Mouse (Mus musculus): ENCODE measurements around the gene Rnh1.

Gene Rnh1

DNA sequence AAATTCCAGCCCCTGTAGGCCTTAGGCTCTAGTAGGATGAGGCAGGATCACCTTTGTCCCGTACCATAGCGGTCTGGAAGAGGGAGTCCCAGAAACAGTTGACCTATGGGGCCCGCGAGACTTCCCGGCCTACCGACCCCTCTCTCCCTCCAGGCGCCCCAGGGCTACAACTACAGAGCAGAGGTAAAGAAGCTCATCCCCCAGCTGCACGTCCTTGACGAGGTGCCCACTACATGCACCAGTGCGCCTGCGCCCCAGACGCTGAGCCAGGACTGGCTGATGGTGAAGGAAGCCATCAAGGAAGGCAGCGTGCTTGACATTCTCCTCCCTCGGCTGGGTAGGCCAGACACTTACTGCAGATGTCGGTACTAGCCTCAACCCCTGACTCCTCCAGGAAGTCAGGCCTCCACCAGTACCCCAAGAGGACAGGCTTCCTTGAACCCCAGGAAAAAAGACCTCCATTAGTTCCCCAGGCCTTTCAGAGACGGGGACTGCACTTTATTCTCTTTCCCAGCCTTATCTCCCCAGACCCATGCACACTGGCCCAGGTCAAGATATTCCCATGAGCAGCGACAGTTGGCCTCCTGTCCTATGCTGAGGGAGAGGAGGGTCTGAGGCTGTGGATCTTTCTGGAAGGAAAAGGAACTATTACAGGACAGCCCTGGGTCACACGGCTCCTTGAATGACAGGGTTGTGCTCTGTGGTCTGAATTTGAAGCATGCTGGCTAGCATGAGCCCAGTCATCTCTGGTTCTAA, 33.7 kb upstream of the Rnh1 start:
- in situ Hi-C loops (cut with MboI, MseI), result no loop called here

DNA sequence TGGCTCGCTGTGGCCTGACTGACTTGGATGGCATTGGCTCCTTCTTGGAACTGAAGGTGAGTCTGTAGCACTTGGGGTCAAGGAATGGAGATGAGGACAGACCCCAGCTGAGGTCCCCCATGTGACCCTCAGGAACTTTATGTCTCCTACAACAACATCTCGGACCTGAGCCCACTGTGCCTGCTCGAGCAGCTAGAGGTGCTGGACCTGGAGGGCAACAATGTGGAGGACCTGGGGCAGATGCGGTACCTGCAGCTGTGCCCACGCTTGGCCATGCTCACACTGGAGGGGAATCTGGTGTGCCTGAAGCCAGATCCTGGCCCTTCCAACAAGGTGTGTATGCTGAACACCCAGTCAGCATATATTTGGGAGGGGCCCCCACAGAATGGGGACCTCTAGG, 32.8 kb upstream of the Rnh1 start:
- in situ Hi-C loops (cut with MboI, MseI), result no loop called here

DNA sequence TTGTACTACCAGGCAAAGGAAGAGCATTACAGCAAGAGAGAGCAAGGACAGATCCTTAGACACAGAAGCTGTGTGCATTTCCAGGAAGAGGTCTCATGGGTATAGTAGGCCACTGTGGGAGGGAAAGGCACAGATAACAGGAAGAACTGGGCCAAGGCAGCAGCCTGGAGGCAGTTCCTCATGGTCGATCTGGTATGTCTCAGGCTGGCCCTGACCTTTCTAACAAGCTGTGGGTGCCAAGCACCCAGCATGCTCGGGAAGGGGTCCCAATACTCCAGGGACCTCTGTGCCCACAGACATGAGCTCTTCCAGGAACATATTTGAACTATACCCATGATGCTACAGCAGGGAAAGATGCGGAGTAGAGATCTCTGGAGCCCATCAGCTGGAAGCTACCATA, 31.9 kb upstream of the Rnh1 start:
- in situ Hi-C loops (cut with MboI, MseI), result no loop called here

DNA sequence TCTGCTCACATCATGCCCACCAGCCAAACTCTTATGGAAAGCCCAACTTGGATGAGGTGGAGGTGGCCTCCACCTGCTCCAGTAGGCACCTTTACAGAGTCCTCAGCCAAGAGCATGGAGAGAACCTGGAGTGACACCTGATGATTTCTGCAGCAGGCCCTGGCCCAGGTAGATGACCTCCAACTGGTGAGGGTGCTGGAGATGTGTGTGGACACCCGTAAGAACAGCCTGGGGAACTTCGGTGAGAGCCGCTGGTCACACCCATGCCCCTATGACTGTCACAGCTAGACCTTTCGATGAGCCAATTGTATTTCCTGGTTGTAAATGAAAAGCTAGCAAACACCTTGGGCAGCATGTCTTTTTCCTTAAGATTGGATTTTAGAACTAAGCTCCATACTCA, 25.5 kb upstream of the Rnh1 start:
- in situ Hi-C loops (cut with MboI, MseI), result no loop called here

DNA sequence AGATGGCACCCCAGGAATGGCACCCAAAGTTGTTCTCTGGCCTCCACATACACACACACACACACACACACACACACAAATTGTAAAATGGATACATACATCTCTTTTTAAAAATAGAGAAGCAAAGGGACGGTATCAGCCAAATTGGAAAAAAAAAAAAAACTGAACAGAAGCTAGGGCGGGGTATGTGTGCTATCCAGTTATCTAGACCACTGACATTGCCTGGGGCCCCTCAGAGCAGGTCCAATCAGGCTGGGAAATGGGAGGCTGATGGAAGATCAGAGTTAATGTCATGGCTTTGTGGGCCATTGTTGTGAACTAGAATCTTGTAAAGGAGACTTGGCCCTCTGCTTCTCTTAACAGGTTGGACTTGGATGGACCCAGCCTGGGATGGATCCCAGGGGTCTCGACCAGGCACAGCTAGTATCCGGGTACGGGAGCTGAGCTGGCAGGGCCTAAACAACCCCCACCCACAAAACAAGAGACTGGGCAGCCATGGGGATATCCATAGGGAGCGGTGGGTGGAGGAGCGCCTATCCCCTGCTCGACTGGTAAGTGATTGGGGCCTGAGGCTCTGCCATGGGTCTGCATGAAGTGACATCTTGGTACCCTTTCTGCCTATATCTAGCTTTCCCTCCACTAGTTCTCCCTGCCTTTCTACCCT, 24.1 kb upstream of the Rnh1 start:
- in situ Hi-C loops (cut with MboI, MseI), result no loop called here

DNA sequence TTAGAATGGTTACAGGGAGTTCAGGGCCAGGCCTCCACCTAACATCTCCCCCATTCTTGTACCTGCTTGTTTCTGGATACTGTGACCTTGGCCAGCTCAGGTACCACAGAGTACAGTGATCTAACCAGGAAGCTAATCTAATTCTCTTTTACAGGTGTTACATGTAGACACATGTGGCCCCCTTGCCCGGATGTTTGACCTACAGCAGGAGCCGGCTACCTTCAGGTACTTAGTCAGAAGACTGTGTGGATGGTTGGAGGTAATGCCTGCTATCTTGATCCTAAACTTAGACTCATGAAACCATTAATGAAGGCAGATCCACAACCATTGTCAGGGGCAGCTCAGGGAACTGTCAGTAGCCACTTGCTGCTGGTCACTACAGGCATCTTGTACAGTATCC, 23.1 kb upstream of the Rnh1 start:
- in situ Hi-C loops (cut with MboI, MseI), result no loop called here

DNA sequence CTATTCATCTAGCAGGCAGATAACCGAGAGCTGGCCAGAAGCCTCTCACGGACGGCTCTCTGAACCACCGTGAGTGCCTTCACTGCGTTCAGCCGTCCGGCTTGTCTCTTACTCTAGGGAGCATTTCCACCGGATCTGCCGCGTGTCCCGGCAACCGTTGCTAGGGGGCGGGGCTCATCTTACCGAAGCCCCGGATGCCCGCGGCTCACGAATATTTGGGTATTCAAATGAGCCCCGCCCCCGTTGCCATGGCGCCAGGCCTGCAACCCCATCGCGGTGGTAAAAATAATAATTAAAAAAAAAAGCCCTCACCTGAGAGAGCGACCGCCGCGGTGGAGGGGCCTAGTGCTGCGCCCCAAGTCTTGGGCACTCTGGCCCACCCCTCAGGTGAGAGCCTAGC, 22.2 kb upstream of the Rnh1 start:
- in situ Hi-C loops (cut with MboI, MseI), result no loop called here

DNA sequence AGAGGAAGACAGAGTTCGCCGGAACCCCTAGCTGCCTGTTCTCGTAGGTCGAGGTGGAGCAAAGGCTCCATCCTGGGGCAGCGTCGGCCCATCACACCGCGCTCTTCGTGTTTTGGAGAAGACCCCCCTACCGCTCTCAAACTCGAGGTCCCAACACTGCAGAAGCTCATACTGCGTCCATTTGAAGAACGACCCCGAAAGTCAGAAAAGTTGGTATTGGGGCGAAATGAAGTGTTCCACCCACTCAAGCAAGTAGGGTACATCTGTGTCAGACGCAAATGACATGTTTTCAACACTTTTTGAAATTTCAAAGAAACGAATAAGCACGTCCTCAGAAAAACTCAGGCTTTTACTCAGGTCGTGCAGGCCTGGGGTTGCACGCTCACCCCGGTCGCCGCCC, 21.8 kb upstream of the Rnh1 start:
- in situ Hi-C loops (cut with MboI, MseI), result no loop called here

DNA sequence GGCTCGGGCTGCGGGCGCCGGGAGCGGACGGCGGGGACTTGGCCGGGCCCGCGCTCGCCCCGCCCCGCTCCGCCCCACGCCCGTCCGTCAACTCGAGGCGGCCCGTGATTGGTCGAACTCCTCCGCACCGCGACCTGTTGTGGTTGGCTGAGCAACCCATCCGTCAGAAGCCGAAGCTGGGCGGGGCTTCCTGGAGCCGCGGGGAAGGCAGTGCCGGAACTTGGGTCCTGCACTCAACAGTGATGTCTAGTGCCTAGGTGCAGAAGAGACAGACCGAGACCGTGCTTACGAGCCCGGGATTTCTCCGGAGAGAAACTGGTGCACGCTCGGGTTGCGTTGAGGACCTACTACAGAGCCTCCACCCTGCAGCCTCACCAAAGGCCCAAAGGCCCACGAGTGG, 21.3 kb upstream of the Rnh1 start, which contains the start of the genes Hras and Lrrc56:
Gene Hras (minus strand): TSS at position 58 of the 400 bp plus-strand sequence.
Gene Lrrc56 (plus strand): TSS at position 210 of the 400 bp plus-strand sequence.
- in situ Hi-C loops (cut with MboI, MseI), result no loop called here

DNA sequence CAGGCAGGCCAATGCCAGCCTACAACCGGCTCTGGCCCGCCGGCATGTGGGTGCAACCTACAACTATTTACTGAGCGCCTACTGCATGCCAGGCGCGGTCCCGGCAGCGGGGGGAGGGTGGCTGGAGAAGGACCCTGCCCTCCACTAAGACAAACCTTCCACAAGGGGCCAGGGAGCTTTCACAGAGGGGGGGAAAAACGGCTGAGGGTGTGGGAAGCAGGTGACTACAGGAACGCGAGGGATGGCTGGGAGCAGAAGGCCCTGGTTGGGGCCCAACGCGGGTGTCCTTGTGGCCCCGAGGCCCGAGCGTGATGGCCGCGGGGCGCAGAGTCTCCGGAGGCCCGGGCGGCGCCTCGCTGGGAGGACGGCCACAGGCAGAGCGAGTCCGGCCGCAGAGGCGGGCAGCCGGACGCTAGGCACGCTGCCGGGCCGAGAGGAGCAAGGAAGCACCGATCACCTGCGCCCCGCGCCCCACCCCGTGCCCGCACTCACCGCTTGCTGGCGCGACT, 20.7 kb upstream of the Rnh1 start:
- in situ Hi-C loops (cut with MboI, MseI), result no loop called here

DNA sequence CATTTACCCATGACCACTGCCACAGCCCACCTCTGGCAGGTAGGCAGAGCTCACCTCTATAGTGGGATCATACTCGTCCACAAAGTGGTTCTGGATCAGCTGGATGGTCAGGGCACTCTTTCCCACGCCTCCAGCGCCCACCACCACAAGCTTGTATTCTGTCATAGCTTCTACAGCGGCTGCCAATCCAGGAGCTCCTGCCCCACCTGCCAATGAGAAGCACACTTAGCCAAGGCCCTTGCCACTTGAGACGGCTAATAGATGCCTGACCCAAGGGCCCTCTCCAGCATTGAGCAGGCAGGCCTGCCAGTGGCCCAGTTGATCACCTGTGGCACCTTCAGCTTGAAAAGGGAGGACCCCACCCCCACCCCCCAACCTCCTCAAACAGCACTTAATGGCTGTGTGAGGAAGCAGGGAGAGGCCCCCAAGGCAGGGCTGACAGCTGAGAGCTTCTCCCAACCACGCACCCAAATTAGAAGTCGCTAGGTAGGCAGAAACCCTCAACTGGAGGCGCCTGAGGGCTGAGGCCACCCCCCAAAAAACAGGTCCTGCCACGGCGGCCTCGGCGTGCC, 20.2 kb upstream of the Rnh1 start:
- in situ Hi-C loops (cut with MboI, MseI), result no loop called here

DNA sequence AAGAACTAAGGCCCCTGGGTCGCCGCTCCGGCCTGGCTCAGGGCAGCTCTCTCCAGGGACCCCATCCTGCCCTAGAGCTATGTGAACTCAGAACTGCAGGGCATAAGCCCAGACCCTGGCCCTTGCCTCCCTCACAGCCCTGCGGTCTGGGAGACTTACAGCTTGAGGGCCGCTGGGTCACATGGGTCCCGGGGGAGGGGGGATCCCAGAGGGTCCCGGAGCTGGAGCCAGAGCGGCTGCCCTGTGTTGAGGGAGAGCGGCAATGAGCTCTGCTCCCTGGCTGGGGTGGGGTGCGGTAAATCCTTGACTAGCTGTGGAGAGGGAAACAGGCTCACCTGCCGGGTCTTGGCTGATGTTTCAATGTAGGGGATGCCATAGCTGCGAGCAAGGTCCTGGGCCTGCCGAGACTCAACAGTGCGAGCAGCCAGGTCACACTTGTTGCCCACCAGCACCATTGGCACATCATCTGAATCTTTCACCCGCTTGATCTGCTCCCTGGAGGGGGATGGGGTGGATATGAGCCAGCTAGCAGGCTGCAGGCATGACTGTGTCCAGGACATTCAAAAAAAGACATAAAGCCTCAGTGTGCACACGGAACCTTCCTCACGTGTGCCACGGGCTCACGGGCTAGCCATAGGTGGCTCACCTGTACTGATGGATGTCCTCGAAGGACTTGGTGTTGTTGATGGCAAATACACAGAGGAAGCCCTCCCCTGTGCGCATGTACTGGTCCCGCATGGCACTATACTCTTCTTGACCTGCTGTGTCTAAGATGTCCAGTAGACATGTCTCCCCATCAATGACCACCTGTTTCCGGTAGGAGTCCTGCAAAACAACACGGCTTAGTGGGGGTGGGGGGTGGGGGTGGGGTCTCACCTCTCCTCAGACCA, 19.4 kb upstream of the Rnh1 start:
- in situ Hi-C loops (cut with MboI, MseI), result no loop called here

DNA sequence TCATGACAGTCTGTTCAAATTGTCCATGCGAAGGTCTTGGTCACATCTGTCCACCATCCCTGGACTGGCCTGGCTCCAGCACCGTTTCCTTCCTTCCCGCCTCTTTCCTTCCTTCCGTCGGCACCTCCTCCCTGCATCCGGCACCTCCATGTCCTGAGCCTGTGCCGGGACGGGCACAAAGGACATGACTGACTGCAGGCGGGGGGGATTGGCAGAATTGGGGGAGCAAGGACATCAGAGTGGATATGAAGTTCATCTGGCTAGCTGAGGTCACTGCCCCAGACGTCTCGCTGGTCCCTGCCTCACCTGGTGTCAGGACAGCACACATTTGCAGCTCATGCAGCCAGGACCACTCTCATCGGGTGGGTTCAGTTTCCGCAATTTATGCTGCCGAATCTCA, 18.4 kb upstream of the Rnh1 start:
- in situ Hi-C loops (cut with MboI, MseI), result no loop called here

DNA sequence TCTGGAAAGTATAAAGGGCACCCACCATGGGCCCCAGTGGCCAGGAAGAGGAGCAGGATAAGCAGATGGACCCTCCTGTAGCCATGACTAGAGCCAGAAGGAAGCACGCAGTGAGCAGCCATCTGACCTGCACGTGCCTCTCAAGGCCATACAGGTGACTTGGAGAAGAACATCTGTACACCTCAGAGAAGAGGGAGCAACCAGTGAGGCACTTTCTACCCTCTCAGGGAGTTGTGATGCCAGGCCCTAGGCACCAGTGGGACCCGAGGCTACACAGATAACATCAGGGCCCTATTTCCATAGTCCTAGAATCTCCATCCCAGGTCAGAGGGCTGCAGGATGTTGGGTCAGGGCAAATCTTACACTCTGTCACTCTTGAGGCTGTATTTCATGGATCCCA, 17.6 kb upstream of the Rnh1 start:
- in situ Hi-C loops (cut with MboI, MseI), result no loop called here

DNA sequence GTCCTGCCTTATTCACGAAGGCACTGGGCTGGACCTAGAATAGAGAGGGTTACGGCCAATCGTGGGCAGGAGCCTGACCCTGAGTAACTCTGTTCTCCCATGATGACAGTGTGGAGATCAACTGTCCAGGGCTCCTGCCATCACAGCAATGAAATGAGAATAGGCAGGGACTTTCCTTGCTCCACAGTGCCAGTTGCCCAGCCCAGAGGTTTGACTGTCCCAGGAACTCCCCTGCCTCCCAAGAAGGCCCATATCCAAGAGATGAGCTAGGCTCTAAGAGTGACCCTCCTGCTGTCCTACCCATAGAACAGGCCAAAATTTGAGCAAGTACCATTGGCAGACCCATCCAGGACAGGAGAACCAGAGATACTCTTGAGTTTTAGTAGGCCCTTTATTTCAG, 16.1 kb upstream of the Rnh1 start:
- in situ Hi-C loops (cut with MboI, MseI), result no loop called here

DNA sequence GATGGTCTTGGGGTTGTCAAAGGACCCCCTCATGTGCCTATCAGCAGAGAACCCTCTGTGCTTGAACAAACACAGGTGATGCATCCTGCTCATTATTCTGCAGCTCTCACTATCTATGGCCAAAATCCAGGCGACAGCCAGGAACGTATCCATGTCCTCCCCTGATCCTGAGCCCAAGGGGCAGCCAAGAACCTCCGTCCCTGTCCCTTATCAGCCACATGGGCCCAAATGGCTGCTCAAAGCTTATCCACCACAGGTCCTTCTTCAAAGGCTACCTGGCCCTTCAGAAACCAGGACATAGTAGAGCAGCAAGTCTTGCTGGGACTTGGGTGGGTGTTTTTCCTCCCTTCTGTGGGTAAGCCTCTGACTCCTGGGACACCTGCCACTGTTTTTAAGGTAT, 15.5 kb upstream of the Rnh1 start:
- in situ Hi-C loops (cut with MboI, MseI), result no loop called here

DNA sequence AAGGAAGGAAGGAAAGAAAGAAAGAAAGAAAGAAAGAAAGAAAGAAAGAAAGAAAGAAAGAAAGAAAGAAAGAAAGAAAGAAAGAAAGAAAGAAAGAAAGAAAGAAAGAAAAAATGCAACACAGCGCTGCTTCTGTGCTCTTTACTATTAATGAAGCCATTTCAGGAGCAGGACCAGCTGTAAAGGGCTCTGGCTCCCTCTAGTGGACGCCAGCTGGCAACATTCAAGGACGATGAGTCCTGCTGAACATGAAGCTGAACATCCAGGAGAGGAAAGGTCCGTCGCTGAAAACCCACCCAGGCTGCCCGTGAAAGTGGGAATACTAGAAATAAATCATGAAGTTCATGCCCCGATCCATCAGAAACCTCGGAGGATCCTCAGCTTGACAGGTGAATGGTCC, 3.5 kb upstream of the Rnh1 start:
- in situ Hi-C loops (cut with MboI, MseI), result loop anchor here (10.0 kb wide), 2 partner anchors 121 to 271 kb away; partner anchors contain the start of gene Cox8b

DNA sequence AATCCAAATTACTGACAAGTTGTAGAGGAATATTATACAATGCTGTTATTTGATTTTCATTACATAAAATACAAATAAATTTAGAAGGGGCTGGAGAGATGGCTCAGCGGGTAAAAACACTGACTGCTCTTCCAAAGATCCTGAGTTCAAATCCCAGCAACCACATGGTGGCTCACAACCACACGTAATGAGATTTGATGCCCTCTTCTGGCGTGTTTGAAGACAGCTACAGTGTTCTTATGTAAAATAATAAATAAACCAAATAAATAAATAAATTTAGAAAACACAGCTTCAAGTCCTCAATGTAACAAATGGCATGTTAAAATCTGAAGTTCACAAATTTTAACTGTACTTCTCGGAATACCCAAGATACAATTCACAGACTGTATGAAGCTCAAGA, 2.4 kb upstream of the Rnh1 start:
- in situ Hi-C loops (cut with MboI, MseI), result loop anchor here (10.0 kb wide), 2 partner anchors 120 to 270 kb away; partner anchors contain the start of gene Cox8b

DNA sequence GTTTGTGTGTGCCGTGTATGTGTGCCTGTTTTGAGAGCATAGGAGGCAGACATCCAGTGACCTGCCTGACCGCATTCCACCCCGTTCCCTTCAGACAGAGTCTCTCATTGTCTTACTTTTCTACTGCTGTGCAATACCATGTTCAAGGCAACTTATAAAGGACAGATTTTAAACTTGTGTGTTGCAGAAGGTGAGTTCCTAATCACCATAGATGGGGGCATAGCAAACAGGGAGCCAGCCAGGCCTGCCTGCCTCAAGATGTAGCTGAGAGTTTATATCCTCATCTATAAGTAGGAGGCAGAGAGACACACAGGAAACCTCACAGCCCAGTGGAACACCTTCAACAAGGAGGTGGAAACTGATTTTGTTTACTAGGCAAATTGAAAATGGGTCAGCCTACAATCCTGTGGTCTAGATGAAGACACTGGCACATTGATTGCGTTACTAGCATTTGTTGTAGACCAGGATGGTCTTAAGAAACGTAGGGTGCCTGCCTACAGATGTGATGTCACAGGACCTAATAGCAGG, 730 bp upstream of the Rnh1 start:
- in situ Hi-C loops (cut with MboI, MseI), result loop anchor here (10.0 kb wide), 2 partner anchors 119 to 269 kb away; partner anchors contain the start of gene Cox8b

DNA sequence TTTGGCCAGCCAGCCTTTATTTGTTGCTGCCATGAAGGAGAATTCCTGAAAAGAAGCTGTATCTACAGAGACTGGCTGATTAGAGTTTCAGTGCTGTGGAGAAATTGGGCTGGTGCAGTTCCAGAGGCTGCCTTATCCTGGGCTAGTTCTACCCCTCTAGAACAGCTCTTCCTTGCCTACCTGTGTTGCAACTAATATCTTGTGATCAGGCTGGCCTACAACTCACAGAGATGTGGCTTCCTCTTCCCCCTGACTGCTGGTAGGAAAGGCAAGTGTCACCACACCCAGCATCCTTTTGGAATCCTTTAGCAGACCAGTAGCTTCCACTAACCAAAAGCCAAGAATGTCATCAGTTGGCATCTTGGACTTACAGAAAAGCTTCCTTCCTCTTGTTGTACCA, 2.8 kb downstream of the Rnh1 start:
- in situ Hi-C loops (cut with MboI, MseI), result loop anchor here (5.0 to 10.0 kb wide), 3 partner anchors 78 to 265 kb away; partner anchors contain the start of gene Cox8b

DNA sequence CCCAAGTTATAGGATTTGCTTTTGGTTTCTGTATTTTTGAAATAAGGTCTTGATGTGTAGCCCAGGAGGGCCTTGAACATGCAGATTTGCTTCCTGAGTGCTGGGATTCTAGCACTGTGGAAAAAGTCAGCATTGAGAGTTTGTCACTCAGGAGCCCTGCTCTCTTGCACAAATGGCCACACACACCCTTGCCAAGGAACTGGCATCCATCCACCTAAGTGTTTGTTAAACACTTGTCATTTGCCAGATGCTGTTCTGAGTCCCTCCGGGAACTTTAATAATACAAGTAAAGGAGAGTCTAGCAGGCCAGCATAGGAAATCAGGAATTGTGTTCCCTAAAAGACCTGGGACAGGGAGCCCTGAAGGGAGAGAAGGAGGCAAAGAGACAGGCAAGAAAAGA, 3.4 kb downstream of the Rnh1 start:
- in situ Hi-C loops (cut with MboI, MseI), result loop anchor here (5.0 kb wide), 1 partner anchor 77 kb away; no protein-coding TSS in a partner anchor
